Mouse (Mus musculus) adrenal gland, postnatal 36 days (tissue): Measurements from ENCODE around the gene Arhgap42. TPM values are rescaled to one million over a fixed set of nuclear protein-coding genes. Genes with fewer than 3 reads are reported as not detected.

ENCODE experiments used
- DNase-seq, 2 experiments: peaks; one replicate each; pipeline ENCODE4 v3.0.0; 2021; ENCODE audit warnings: mixed read lengths in 1 of 2
- long read RNA-seq, 2 experiments: library from polyadenylated mRNA; stranded (forward); transcript quantifications; one replicate each; pipeline ENCODE4 v2.0.0; 2021; ENCODE audit warnings: borderline sequencing depth in 2 of 2
- total RNA-seq, 2 experiments: library from RNA; stranded (reverse); gene quantifications; 2 replicates each; pipeline ENCODE4 v1.2.3; 2021

The Arhgap42 gene
- 10 to 100 TPM; 30.1 to 35.4 TPM for total RNA-seq
- long read RNA-seq, experiment 1, partial matches to known transcripts: 4 of 7 reads
- long read RNA-seq, experiment 1, other reads (novel, unspliced or antisense): 3 of 7 reads
- long read RNA-seq, experiment 2, partial matches to known transcripts: 0 of 1 reads
- long read RNA-seq, experiment 2, other reads (novel, unspliced or antisense): 1 of 1 reads

DNA sequence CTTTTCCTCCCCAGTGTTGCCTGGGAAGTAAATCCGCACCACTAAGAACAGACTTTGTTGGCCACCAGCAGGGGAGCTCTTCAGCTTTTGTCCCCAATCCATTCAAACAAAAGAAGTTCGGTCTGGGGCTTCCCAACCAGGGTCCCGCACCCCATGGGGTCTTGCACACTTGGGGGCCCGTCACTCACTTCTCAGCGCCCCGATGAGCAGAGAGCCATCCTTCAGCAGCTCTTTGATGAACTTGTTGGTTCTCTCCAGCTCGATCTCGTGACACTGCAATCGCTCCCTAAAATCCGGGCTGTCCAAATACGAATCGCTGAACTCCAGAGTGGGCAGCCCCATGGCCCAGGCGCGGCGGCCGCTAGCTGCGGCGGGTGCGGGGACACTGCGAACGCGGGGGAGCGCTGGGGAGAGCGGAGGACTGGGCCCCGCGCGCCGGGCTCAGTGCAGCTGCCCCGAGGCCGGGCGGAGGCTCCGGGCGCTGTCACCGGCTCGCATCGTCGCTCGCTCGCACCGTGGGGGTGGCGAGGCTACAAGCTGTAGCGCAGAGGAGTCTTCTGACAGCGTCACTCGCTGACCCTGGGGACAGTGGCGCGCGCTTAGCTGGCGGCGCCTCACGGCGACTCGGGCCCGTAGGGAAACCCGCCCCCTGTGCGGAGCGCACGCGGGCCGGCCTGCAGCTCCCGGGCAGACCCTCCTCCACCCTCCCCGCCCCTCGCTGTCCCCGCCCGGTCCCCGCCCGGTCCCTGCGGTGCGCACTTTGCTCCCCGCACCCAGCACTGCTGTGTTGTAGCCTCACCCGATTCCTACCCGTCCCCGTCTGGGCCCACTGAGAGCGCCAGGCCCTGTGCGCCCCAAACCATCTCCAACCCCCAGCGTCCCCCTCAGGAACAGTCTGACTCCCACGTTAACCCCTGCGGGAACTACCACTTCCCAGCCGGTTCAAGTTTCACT is at the start of gene Arhgap42:
Gene Arhgap42 (minus strand): TSS at position 664 of the 954 bp plus-strand sequence.
- peak; percentile 88 to 90 for DNase-seq

GRCm38 (mm10) chr9:9288140-9288539 is 49.2 kb upstream of the Arhgap42 start:
- no peak for DNase-seq

- no peak for DNase-seq
Measured at GRCm38 (mm10) chr9:9269305-9269704, 30.4 kb upstream of the Arhgap42 start.

- DNase-seq: peak in 1 of 2 experiments; percentile 4
Measured at GRCm38 (mm10) chr9:9267606-9268601, 29.0 kb upstream of the Arhgap42 start.

- no peak for DNase-seq
Measured at GRCm38 (mm10) chr9:9263543-9263942, 24.6 kb upstream of the Arhgap42 start.

DNA sequence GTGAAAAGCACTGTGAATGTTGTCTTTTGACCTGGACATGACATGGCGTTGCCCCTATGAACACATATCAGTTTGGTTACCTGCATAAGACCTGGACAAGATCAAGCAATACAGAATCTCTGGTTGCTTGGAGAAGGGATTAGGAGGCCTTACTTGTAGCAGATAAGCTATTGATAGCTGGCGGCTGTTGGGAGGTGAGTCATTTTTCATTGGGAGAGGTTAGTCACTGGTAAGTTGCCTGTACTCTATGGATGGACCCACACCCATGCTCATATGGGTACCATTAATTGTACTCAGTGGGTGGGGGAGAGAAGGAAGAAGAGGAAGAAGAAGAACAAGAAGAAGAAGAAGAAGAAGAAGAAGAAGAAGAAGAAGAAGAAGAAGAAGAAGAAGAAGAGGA is 23.6 kb upstream of the Arhgap42 start:
- DNase-seq: no peak

DNA sequence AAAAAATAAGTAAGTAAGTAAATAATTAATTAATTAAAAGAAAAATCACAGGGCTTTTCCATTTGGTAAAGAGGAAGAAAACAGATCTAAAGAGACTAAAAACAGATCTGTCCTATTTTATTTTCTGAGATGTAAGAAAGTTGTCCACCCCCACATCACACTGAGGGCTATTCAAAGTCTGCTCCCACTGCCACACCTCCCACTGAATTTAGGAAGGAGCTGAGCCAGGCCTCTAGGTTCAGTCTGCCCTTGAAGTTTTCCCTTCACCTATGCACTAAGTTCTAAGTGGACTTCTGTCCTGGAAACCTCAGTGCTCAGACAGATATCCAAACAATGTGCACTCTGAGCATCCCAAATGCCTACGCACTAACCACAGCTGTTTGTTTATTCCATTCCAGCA is 15.9 kb upstream of the Arhgap42 start:
- DNase-seq: no peak

- DNase-seq: no peak
Measured at GRCm38 (mm10) chr9:9248529-9248928, 9.6 kb upstream of the Arhgap42 start.

DNA sequence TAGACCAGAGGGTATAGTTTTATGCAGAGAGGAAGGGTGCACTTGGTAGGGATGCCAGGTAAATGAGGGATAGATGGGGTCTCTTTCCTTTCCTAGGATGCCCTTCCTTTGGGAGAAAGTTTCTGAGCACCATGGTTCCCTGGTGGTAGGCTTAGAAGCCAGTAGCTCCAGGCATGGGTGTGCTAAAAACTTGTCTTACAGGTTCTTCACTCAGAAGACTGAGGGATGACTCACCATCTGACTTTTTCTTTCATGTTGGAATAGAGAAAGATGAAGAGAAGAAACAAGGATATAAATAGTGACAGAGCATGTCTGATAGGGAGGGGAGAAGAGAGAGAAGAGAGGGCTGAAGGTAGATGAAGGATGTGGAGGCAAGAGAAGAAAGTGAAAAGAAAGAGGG is 7.1 kb upstream of the Arhgap42 start:
- no peak for DNase-seq

GRCm38 (mm10) chr9:9243834-9244233 is 4.9 kb upstream of the Arhgap42 start:
- no peak for DNase-seq

DNA sequence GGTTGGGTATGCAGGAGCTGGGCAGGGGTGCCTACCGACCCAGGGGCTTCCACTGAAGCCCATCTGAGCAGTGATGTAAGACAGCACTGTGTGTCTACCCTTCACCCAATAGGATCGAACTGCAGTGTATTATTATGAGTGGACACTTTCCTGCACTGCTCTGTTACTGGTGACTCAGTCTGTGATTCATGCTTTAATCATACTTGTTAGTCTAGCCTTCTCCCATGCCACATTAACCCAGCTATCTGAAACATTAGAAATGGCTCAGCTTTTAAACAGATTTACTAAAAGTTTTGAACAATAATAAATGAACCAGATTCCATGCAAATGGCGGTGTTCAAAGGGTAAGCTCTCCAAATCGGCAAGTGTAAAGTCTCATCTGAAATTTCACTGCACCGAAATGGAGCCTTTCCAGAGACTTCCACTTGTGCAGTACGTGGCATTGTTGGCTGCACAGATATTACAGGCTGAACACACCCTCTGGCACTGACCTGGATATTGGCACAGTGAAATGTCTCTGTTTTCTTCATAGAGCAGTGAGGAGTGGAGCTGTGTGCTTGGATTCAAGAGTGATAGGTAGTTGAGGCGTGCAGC is 2.4 kb upstream of the Arhgap42 start:
- peak; percentile 14 to 15 for DNase-seq

GRCm38 (mm10) chr9:9237511-9237910 is 1.4 kb downstream of the Arhgap42 start:
- no peak for DNase-seq

- DNase-seq: no peak
Measured at GRCm38 (mm10) chr9:9229662-9230061, 9.2 kb downstream of the Arhgap42 start.

GRCm38 (mm10) chr9:9224837-9225236 is 14.1 kb downstream of the Arhgap42 start:
- no peak for DNase-seq

DNA sequence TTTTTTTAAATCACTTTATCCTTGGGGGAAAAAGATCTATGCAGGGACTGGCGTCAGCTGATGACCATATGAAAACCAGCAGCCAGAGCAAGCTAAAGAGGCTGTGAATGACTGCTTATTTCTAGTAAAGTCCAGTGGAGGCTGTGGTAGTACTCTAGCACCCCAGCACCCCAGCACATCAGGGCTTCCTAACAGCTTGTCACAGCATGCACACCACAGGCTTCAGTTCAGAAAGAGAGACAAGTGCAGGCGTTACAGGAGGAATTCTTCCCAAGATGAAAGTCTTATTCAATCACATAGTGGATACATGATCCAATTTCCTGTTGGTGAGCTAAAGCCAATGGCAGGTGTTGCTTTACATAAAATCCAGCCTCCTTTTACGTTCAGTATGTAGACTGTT is 15.5 kb downstream of the Arhgap42 start:
- DNase-seq: no peak

DNA sequence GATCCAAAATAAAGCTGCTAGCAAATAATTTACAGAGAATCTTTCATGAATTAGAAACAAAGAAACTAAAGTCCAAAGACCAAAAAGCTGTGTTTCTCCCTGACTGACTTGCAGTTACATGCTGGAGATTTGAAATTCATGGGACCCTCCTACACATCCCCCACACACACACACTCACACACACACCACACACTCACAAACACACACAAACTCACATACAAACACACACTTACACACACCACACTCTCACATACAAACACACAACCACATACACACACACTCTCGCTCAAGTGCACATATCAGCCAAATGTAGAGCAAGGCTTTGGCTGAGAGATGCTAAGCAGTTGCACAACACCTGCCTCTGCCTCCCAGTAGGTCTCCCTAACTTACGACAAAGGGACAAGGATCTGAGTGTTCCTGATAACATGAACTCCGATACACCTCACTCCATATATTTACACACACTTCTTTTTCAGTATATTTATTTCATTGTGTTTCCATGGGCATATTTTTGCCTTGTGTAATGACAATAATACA is 16.9 kb downstream of the Arhgap42 start:
- DNase-seq: no peak

GRCm38 (mm10) chr9:9221185-9221584 is 17.7 kb downstream of the Arhgap42 start:
- DNase-seq: no peak

DNA sequence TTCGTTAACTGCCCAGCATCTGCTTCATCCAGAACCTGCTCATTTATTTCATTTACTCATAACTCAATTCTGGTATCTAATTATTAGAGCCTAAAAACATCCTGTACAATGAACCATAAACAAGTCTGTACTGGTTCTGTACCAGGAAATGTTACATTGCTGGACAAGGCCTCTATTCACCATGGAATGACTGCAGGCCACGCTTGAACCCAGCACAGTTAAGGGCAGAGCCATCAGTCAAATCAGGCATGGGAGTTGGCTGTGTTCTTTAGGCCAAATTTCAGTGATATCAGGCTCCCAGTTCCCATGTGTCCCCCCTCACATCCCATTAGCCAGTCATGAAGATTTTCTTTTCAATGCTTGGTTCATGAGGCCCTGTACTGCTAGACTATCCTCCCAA is 20.6 kb downstream of the Arhgap42 start:
- DNase-seq: no peak

- DNase-seq: peak in 1 of 2 experiments; percentile 13
Measured at GRCm38 (mm10) chr9:9214849-9215248, 24.1 kb downstream of the Arhgap42 start.

DNA sequence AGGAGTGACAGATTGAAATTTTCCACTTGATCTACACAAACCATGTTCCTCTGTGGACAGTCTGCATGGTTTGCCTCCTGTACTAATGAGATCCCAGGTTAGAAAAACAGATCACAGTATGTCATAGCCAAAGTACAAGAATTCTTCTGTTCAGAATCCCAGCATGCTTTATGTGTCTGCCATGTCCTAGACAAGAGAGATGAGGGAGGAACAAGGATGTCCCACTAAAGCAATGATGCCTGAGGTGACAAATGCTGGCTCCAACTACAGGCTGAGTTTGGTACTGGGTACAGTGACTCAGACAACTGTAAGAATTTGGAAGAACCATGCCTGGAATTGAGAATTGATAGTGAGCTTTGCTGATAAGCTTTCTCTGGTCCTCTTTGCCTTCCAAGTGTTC is 24.6 kb downstream of the Arhgap42 start:
- no peak for DNase-seq

DNA sequence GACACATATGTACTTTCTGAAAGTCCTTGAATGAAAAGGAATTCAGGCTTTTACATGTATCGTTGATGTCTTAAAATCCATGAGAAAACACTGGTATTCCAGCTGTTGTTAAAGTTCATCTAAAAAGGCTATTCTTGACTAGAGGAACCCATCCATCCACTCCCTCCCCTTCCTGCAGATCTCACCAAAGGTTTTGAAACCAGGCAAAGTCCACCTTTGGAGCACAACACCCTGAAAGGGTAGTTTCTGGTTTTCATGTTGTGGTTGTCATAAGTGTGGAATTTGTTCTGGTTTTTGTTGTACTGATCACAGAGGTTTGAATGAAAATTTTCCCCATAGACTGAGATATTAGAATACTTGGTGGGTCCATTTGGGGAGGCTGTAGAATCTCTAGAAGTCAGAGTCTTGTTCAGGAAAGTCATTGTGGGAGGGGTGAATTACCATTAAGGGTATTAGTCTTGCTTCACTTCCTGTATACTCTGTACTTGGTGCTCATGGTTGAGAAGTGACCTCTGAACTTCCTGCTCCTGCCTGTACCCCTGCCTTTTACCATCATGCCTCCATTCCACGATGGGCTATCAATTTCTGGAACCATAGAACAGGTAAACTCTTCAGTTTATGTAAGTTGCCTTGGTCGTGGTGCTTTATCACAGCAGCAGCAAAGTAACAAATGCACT is 27.4 kb downstream of the Arhgap42 start:
- no peak for DNase-seq
